Mouse (Mus musculus) midbrain, embryonic 13.5 days (tissue): ENCODE results near the gene Olfr212. TPM values are rescaled to one million over a fixed set of nuclear protein-coding genes. Genes with fewer than 3 reads are reported as not detected.
"Not testable (repeated sequence)": the region's sequence is repeated elsewhere in the genome, so short reads cannot be mapped to it uniquely, and the experiment has no call there.

Experiments
- ATAC-seq: fragments of 200-750 bp; cut with Nextera tagmentation; 2 replicates; pipeline ENCODE4 v1.8.0; 2017; ENCODE audit warnings: mild to moderate bottlenecking, moderate TSS enrichment, moderate library complexity
- H3K27ac ChIP-seq: fragments of 300-500 bp; sonication (generic); 2 replicates; pipeline ENCODE4 v1.5.1; 2015; ENCODE audit warnings: inconsistent platforms, mild to moderate bottlenecking, moderate library complexity
- H3K27me3 ChIP-seq: fragments of 300-500 bp; sonication (generic); 2 replicates; pipeline ENCODE4 v1.6.1; 2015; ENCODE audit warnings: mild to moderate bottlenecking, inconsistent platforms
- H3K36me3 ChIP-seq: fragments of 300-500 bp; sonication (generic); 2 replicates; pipeline ENCODE4 v1.6.1; 2015; ENCODE audit warnings: mild to moderate bottlenecking, inconsistent platforms
- H3K4me1 ChIP-seq: fragments of 300-500 bp; sonication (generic); replicated peaks from 2 replicates; pipeline ENCODE4 v1.6.1; 2015; ENCODE audit warnings: inconsistent platforms
- H3K4me2 ChIP-seq: fragments of 300-500 bp; sonication (generic); replicated peaks from 2 replicates; pipeline ENCODE4 v1.6.1; 2015; ENCODE audit warnings: moderate library complexity, mild to moderate bottlenecking, inconsistent platforms
- H3K4me3 ChIP-seq: fragments of 300-500 bp; sonication (generic); replicated peaks from 2 replicates; pipeline ENCODE4 v1.5.1; 2015; ENCODE audit warnings: mild to moderate bottlenecking, inconsistent platforms
- H3K9ac ChIP-seq: fragments of 300-500 bp; sonication (generic); replicated peaks from 2 replicates; pipeline ENCODE4 v1.6.1; 2015; ENCODE audit warnings: mild to moderate bottlenecking, inconsistent platforms
- H3K9me3 ChIP-seq: fragments of 300-500 bp; sonication (generic); 2 replicates; pipeline ENCODE4 v1.6.1; 2016; ENCODE audit warnings: mild to moderate bottlenecking, inconsistent platforms
- WGBS: fragments of 180-500 bp; shearing (Covaris S2); methylation state at CpG from one replicate; pipeline ENCODE4 v1.1.7; 2015; 5-methylcytosine and 5-hydroxymethylcytosine counted together
- polyA plus RNA-seq: library from polyadenylated mRNA; unstranded; fragments of >200 nt; fragmentation: Nextera tagmentation; extraction: Ambion mirVana; gene quantifications from 2 replicates; pipeline ENCODE4 v1.2.1, GENCODE M21; 2015

The Olfr212 gene
- polyA plus RNA-seq, 1 experiment from 2014 or later, result not detected

GRCm38 (mm10) chr6:116542500-116542899, 36.2 kb downstream of the Olfr212 start:
- Histone ChIP-seq H3K4me2 (no peak overlapping the region), H3K27me3 (no peaks in the 10 kb centered on the region), H3K4me1 (no peaks in the 10 kb centered on the region), H3K4me3 (no peak overlapping the region), H3K36me3 (no peaks in the 10 kb centered on the region), H3K27ac (no peak overlapping the region), H3K9me3 (no peaks in the 10 kb centered on the region), H3K9ac (no peak overlapping the region)
- WGBS, result 91% methylated on average over 2 of the region's 2 CpGs
- ATAC-seq, result no peak

DNA sequence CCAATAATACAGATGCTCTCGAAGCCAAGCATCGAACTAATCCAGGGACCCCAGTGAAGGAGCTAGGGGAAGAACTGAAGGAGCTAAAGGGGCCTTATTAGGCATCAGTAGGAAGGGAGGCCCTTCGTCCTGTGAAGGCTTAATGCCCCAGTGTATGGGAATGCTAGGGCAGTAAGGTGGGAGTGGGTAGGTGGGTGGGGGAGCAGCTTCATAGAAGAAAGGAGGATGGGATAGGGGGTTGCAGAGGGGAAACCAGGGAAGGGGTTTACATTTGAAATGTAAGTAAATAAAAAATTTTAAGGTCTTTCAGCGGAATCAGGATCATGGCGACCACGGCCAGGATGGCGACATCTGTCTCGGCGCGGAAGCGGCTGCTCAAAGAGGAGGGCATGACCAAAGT, 44.5 kb downstream of the Olfr212 start, which contains the start of gene Gm5580:
Gene Gm5580, plus strand, starts transcription at position 301 of the 400 bp plus-strand sequence.
- 96% methylated on average over 11 of the region's 11 CpGs for WGBS
- H3K4me3 ChIP-seq, ATAC-seq: not testable (repeated sequence)

DNA sequence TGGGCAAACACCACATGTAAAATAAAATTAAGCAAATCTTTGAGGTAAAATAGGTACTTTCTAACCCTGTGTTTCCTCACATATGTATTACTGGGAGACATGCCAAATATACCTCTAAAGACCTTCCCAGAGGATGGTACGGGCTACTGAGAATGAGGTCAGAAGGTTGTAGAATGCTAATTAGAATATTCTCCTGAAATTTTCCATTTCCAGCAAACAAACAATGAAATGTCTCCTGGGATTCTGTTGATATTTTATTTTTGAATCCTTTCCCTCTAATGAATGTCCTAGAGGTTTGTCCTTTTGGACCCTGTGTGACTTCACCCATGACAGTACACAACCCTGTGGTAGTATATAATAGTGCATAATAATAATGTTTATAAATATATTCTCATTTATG, 47.6 kb downstream of the Olfr212 start, which contains the start of gene Olfr214:
Gene Olfr214, plus strand, starts transcription at position 301 of the 400 bp plus-strand sequence.
- no peaks in the 10 kb centered on the region for H3K36me3 ChIP-seq
- no peaks in the 10 kb centered on the region for H3K9me3 ChIP-seq
- H3K4me3 ChIP-seq, result no peak within 1 kb of the TSS
- ATAC-seq, result no peak
- H3K9ac ChIP-seq, result no peak within 1 kb of the TSS
- no peak within 1 kb of the TSS for H3K4me2 ChIP-seq
- no peaks in the 10 kb centered on the region for H3K27me3 ChIP-seq
- H3K4me1 ChIP-seq, result no peaks in the 10 kb centered on the region
- WGBS, result 81% methylated on average over 1 of the region's 1 CpGs
- no peak within 1 kb of the TSS for H3K27ac ChIP-seq

More for the DNA sequence above, 44.5 kb downstream of the Olfr212 start, which contains the start of gene Gm5580:
- not testable (repeated sequence) for H3K36me3 ChIP-seq, H3K27ac ChIP-seq, H3K4me2 ChIP-seq, H3K9me3 ChIP-seq, H3K27me3 ChIP-seq, H3K4me1 ChIP-seq, H3K9ac ChIP-seq

DNA sequence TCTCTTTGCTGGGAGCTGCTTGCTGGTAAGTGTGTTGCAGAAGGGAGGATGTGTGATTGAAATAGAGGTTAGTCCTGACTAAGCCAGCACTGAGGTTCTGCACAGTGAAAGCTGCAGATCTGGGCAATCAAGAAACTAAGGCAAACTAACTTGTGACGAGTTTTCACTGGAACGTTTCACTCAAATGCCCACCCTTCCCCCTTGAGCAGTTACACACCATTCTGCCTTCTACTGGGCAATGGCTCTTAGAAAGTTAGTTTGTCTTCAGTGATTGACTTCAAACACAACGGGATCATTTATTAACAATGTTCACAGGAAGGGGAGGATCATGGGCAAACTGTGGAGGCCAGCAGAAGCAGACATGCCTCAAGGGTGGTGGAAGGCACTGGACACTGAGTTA, 48.6 kb downstream of the Olfr212 start:
- Histone ChIP-seq H3K27me3 (no peaks in the 10 kb centered on the region), H3K27ac (no peak overlapping the region), H3K4me1 (no peaks in the 10 kb centered on the region), H3K36me3 (no peaks in the 10 kb centered on the region), H3K9ac (no peak overlapping the region), H3K9me3 (no peaks in the 10 kb centered on the region), H3K4me3 (no peak overlapping the region), H3K4me2 (no peak overlapping the region)
- ATAC-seq, result no peak
- 76% methylated on average over 3 of the region's 3 CpGs for WGBS

Other genes with a start within 250 kb of the Olfr212 start
- gene Zfand4, start 242.3 kb upstream of the Olfr212 start, polyA plus RNA-seq, result 11.5 and 11.6 TPM in 2 replicates
- gene March8, start 168.5 kb upstream of the Olfr212 start, polyA plus RNA-seq, result 68.5 and 68.9 TPM in 2 replicates
- 0.58 and 0.59 TPM in 2 replicates for gene Alox5, start 45.3 kb upstream of the Olfr212 start, polyA plus RNA-seq
- not detected in 2 replicates for gene Olfr211, start 17.4 kb upstream of the Olfr212 start, polyA plus RNA-seq
- not detected in 2 replicates for gene Olfr213, start 31.9 kb downstream of the Olfr212 start, polyA plus RNA-seq
- gene Gm5580, start 44.6 kb downstream of the Olfr212 start, polyA plus RNA-seq, result 0.38 and 1.0 TPM in 2 replicates
- not detected in 2 replicates for gene Olfr214, start 47.7 kb downstream of the Olfr212 start, polyA plus RNA-seq
- gene Olfr215, start 77.7 kb downstream of the Olfr212 start, polyA plus RNA-seq, result not detected in 2 replicates
- 237 and 241 TPM in 2 replicates for gene Zfp422, start 122.5 kb downstream of the Olfr212 start, polyA plus RNA-seq
- gene Depp1, start 144.1 kb downstream of the Olfr212 start, polyA plus RNA-seq, result 5.0 and 6.0 TPM in 2 replicates
- gene Rassf4, start 167.4 kb downstream of the Olfr212 start, polyA plus RNA-seq, result 15.3 and 21.8 TPM in 2 replicates
- 0.10 and 0.23 TPM in 2 replicates for gene Tmem72, start 210.4 kb downstream of the Olfr212 start, polyA plus RNA-seq